Mouse (Mus musculus): ENCODE results near the gene Nol11.

- TF ChIP-seq FLI1 (IDR thresholded peaks at IDR 0.05; ENCODE audit: low read length), result no peak
- no peak for TF ChIP-seq GATA1 (IDR thresholded peaks at IDR 0.05; ENCODE audit: borderline replicate concordance, low read length)
Observed at GRCm38 (mm10) chr11:107156977-107157642, 32.1 kb downstream of the Nol11 start.

Measured in megakaryocyte, embryonic 14.5 days (primary cell).